Mouse (Mus musculus) small intestine, adult 2 months (tissue): Measurements from ENCODE around the gene Cops7a.

Experiments used
- CTCF ChIP-seq: fragments of 200-500 bp; IDR thresholded peaks from 2 replicates; pipeline ENCODE4 v1.5.1; 2012; ENCODE audit warnings: low read depth, mild to moderate bottlenecking, control low read depth, inconsistent platforms, low read length, moderate library complexity, mixed read lengths; ENCODE audit not compliant: insufficient replicate concordance, insufficient read length; ENCODE audit errors: extremely low read depth
- POLR2A ChIP-seq: fragments of 200-500 bp; IDR thresholded peaks from 2 replicates; pipeline ENCODE4 v1.6.1; 2012; ENCODE audit warnings: low read depth, mild to moderate bottlenecking, control low read depth, inconsistent platforms, low read length, moderate library complexity

GRCm38 (mm10) chr6:125009129-125009180 is 43.6 kb upstream of the Cops7a start, which contains the start of gene Zfp384:
- TF ChIP-seq POLR2A (no peak), CTCF (no peak)
